Mouse (Mus musculus) gastrocnemius, postnatal 36 days (tissue): ENCODE measurements at regions not wholly inside any gene's neighbourhood (a gene's known extent, or its start where the extent isn't known, plus 50 kb on each side); places are given as distances from the start of the nearest gene placed in this dataset.

Source experiments
- DNase-seq, 2 experiments: peaks; one replicate each; pipeline ENCODE4 v3.0.0; 2022
- intact Hi-C: fragments of 180-260 bp; cut with DNase I; formaldehyde crosslinking; loops from one replicate; pipeline ENCODE4 v1.15.1; 2025

- intact Hi-C loops: no loop called here
- DNase-seq: no peak
Measured at GRCm38 (mm10) chr4:93935692-93936091, 600.4 kb upstream of the Tusc1 start.

GRCm38 (mm10) chr4:93927117-93927516, 591.8 kb upstream of the Tusc1 start:
- intact Hi-C loops: no loop called here
- DNase-seq: no peak

GRCm38 (mm10) chr4:93924402-93924801, 589.1 kb upstream of the Tusc1 start:
- no peak for DNase-seq
- intact Hi-C loops: no loop called here

GRCm38 (mm10) chr4:93886631-93887030, 551.3 kb upstream of the Tusc1 start:
- no peak for DNase-seq
- intact Hi-C loops: no loop called here

GRCm38 (mm10) chr4:93881318-93881717, 546.0 kb upstream of the Tusc1 start:
- intact Hi-C loops: no loop called here
- no peak for DNase-seq

GRCm38 (mm10) chr4:93879351-93879872, 544.1 kb upstream of the Tusc1 start:
- intact Hi-C loops: no loop called here
- no peak for DNase-seq

- DNase-seq: no peak
- intact Hi-C loops: no loop called here
Measured at GRCm38 (mm10) chr4:93873271-93873670, 538.0 kb upstream of the Tusc1 start.

- no peak for DNase-seq
- intact Hi-C loops: no loop called here
Measured at GRCm38 (mm10) chr4:93853451-93853850, 518.1 kb upstream of the Tusc1 start.

GRCm38 (mm10) chr4:93849178-93849577, 513.9 kb upstream of the Tusc1 start:
- DNase-seq: no peak
- intact Hi-C loops: no loop called here

- intact Hi-C loops: no loop called here
Measured at GRCm38 (mm10) chr4:93830701-93831100, 495.4 kb upstream of the Tusc1 start.

GRCm38 (mm10) chr4:93793104-93793503, 457.8 kb upstream of the Tusc1 start:
- intact Hi-C loops: no loop called here

More at GRCm38 (mm10) chr4:93830701-93831100, 495.4 kb upstream of the Tusc1 start:
- no peak for DNase-seq

GRCm38 (mm10) chr4:93790157-93790556, 454.8 kb upstream of the Tusc1 start:
- no peak for DNase-seq
- intact Hi-C loops: no loop called here

More at GRCm38 (mm10) chr4:93793104-93793503, 457.8 kb upstream of the Tusc1 start:
- no peak for DNase-seq

- DNase-seq: no peak
- intact Hi-C loops: no loop called here
Measured at GRCm38 (mm10) chr4:93754497-93754896, 419.2 kb upstream of the Tusc1 start.

- no peak for DNase-seq
- intact Hi-C loops: no loop called here
Measured at GRCm38 (mm10) chr4:93746326-93746725, 411.0 kb upstream of the Tusc1 start.

- DNase-seq: no peak
- intact Hi-C loops: no loop called here
Measured at GRCm38 (mm10) chr4:93713711-93714110, 378.4 kb upstream of the Tusc1 start.

- intact Hi-C loops: no loop called here
- DNase-seq: no peak
Measured at GRCm38 (mm10) chr4:93676403-93677039, 341.2 kb upstream of the Tusc1 start.

- intact Hi-C loops: no loop called here
- DNase-seq: no peak
Measured at GRCm38 (mm10) chr4:93675739-93676402, 340.6 kb upstream of the Tusc1 start.

GRCm38 (mm10) chr4:93669050-93669449, 333.7 kb upstream of the Tusc1 start:
- no peak for DNase-seq
- intact Hi-C loops: no loop called here

GRCm38 (mm10) chr4:93664293-93664692, 329.0 kb upstream of the Tusc1 start:
- intact Hi-C loops: no loop called here
- DNase-seq: no peak

GRCm38 (mm10) chr4:93638207-93638606, 302.9 kb upstream of the Tusc1 start:
- intact Hi-C loops: no loop called here
- DNase-seq: no peak

- no peak for DNase-seq
- intact Hi-C loops: no loop called here
Measured at GRCm38 (mm10) chr4:93598474-93598873, 263.2 kb upstream of the Tusc1 start.

- intact Hi-C loops: no loop called here
- DNase-seq: no peak
Measured at GRCm38 (mm10) chr4:93584328-93584727, 249.0 kb upstream of the Tusc1 start.
